Mouse (Mus musculus) midbrain, embryonic 13.5 days (tissue): ENCODE measurements around the gene Lrrc51. TPM values are rescaled to one million over a fixed set of nuclear protein-coding genes. Genes with fewer than 3 reads are reported as not detected.
A peak's percentile ranks its signal among the peaks of the same experiment; 100 is the strongest.

Source experiments
- ATAC-seq: fragments of 200-750 bp; cut with Nextera tagmentation; 2 replicates; pipeline ENCODE4 v1.8.0; 2017; ENCODE audit warnings: mild to moderate bottlenecking, moderate TSS enrichment, moderate library complexity
- H3K27ac ChIP-seq: fragments of 300-500 bp; sonication (generic); 2 replicates; pipeline ENCODE4 v1.5.1; 2015; ENCODE audit warnings: inconsistent platforms, mild to moderate bottlenecking, moderate library complexity
- H3K27me3 ChIP-seq: fragments of 300-500 bp; sonication (generic); 2 replicates; pipeline ENCODE4 v1.6.1; 2015; ENCODE audit warnings: mild to moderate bottlenecking, inconsistent platforms
- H3K36me3 ChIP-seq: fragments of 300-500 bp; sonication (generic); 2 replicates; pipeline ENCODE4 v1.6.1; 2015; ENCODE audit warnings: mild to moderate bottlenecking, inconsistent platforms
- H3K4me1 ChIP-seq: fragments of 300-500 bp; sonication (generic); replicated peaks from 2 replicates; pipeline ENCODE4 v1.6.1; 2015; ENCODE audit warnings: inconsistent platforms
- H3K4me2 ChIP-seq: fragments of 300-500 bp; sonication (generic); replicated peaks from 2 replicates; pipeline ENCODE4 v1.6.1; 2015; ENCODE audit warnings: moderate library complexity, mild to moderate bottlenecking, inconsistent platforms
- H3K4me3 ChIP-seq: fragments of 300-500 bp; sonication (generic); replicated peaks from 2 replicates; pipeline ENCODE4 v1.5.1; 2015; ENCODE audit warnings: mild to moderate bottlenecking, inconsistent platforms
- H3K9ac ChIP-seq: fragments of 300-500 bp; sonication (generic); replicated peaks from 2 replicates; pipeline ENCODE4 v1.6.1; 2015; ENCODE audit warnings: mild to moderate bottlenecking, inconsistent platforms
- H3K9me3 ChIP-seq: fragments of 300-500 bp; sonication (generic); 2 replicates; pipeline ENCODE4 v1.6.1; 2016; ENCODE audit warnings: mild to moderate bottlenecking, inconsistent platforms
- WGBS: fragments of 180-500 bp; shearing (Covaris S2); methylation state at CpG from one replicate; pipeline ENCODE4 v1.1.7; 2015; 5-methylcytosine and 5-hydroxymethylcytosine counted together
- microRNA-seq: library from miRNA; unstranded; fragments of <30 nt; microRNA quantifications from one replicate; pipeline ENCODE4, GENCODE M21; 2016
- polyA plus RNA-seq: library from polyadenylated mRNA; unstranded; fragments of >200 nt; fragmentation: Nextera tagmentation; extraction: Ambion mirVana; gene quantifications from 2 replicates; pipeline ENCODE4 v1.2.1, GENCODE M21; 2015

The Lrrc51 gene
- polyA plus RNA-seq, 1 experiment from 2014 or later: 9.6 TPM

DNA sequence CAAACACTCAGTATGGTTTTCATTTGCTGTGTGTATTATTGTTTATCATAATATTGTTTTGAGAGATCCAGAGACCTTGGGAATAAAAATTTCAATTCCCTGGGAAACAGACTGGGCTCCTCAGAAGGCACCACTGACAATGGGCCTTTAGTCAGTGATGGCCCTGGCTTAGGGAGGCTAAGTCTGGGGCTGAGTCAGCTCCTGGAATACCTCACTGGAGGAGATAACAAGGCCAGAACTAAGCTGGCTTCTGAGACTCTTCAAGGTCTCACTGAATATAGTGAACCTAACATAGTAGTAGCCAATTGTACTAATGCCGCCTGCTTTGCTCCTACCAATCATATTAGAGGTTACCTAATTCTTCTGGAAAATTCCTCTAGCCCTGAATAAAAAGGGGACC is 57.7 kb downstream of the Lrrc51 start:
- no peak overlapping the region for H3K4me2 ChIP-seq
- H3K36me3 ChIP-seq: no peaks in the 10 kb centered on the region
- H3K27ac ChIP-seq: no peak overlapping the region
- WGBS: 95% methylated on average over 1 of the region's 1 CpGs
- H3K27me3 ChIP-seq: no peaks in the 10 kb centered on the region
- H3K9me3 ChIP-seq: no peaks in the 10 kb centered on the region
- no peak overlapping the region for H3K4me3 ChIP-seq
- no peak for ATAC-seq
- no peaks in the 10 kb centered on the region for H3K4me1 ChIP-seq
- no peak overlapping the region for H3K9ac ChIP-seq

DNA sequence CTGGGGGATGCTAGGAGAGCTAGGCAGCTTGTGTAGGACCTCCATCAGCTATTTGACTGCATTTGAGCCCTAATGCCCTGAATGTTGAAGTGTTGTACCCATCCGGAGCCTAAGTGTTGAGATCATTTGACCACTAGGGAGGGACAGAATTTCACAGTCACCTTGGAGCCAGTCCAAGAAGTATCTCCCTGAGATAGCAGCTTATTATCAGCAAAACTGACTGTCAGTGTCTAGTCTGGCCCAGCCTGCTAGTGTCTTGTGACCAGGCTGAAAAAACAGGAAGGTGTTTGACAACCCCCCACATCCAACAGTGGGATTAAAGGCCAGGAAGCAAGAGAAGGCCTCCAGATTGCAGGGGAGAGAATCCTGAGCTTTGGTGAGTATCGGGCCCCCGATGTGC is 62.4 kb downstream of the Lrrc51 start:
- ATAC-seq: no peak
- Histone ChIP-seq H3K4me1 (0 out of 2 replicates have a peak, but pooled peaks cover 4% of the 10 kb centered on the region), H3K36me3 (no peaks in the 10 kb centered on the region), H3K27ac (no peak overlapping the region), H3K4me2 (no peak overlapping the region), H3K27me3 (no peaks in the 10 kb centered on the region), H3K9ac (no peak overlapping the region), H3K9me3 (no peaks in the 10 kb centered on the region), H3K4me3 (no peak overlapping the region)
- 95% methylated on average over 3 of the region's 3 CpGs for WGBS

DNA sequence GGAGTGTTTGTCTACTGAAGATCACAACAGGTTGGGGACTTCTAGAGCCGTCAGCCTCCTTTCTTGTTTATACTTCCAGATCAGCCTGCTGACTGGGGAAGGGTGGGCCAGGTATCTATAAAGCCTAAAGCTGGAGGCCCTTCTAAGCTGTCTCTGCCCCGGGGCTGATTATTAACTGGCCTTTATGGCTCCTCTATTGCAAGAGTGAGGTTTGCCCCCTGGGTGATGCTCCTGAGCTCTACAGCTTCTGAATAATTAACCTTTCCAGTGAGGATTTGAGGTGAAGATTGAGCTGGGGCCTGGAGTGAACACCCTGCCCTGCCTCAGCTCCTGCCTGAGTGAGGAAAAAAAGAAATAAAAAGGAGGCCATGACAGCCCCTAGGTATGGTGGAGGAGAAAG is 63.1 kb downstream of the Lrrc51 start, which contains the start of gene Folr1:
Folr1 (minus strand) TSS at position 160 of the 400 bp plus-strand sequence.
- Histone ChIP-seq H3K9ac (no peak within 1 kb of the TSS), H3K27ac (no peak within 1 kb of the TSS), H3K4me1 (0 out of 2 replicates have a peak, but pooled peaks cover 4% of the 10 kb centered on the region), H3K4me2 (no peak within 1 kb of the TSS), H3K27me3 (no peaks in the 10 kb centered on the region), H3K36me3 (no peaks in the 10 kb centered on the region), H3K9me3 (no peaks in the 10 kb centered on the region), H3K4me3 (no peak within 1 kb of the TSS)
- ATAC-seq: no peak
- WGBS: 80% methylated on average over 2 of the region's 2 CpGs

- ATAC-seq: peak; percentile 80
- 0 out of 2 replicates have a peak, but pooled peaks cover 4% of the 10 kb centered on the region for H3K4me1 ChIP-seq
- H3K27ac ChIP-seq: no peak overlapping the region; the same call in 1 of the 2 replicates
- no peak overlapping the region for H3K9ac ChIP-seq
- H3K27me3 ChIP-seq: no peaks in the 10 kb centered on the region
- H3K9me3 ChIP-seq: no peaks in the 10 kb centered on the region
- H3K4me3 ChIP-seq: no peak overlapping the region
- WGBS: 28% methylated on average over 7 of the region's 7 CpGs
- H3K4me2 ChIP-seq: no peak overlapping the region
- H3K36me3 ChIP-seq: no peaks in the 10 kb centered on the region
Observed at GRCm38 (mm10) chr7:101869163-101869500, 64.6 kb downstream of the Lrrc51 start.

DNA sequence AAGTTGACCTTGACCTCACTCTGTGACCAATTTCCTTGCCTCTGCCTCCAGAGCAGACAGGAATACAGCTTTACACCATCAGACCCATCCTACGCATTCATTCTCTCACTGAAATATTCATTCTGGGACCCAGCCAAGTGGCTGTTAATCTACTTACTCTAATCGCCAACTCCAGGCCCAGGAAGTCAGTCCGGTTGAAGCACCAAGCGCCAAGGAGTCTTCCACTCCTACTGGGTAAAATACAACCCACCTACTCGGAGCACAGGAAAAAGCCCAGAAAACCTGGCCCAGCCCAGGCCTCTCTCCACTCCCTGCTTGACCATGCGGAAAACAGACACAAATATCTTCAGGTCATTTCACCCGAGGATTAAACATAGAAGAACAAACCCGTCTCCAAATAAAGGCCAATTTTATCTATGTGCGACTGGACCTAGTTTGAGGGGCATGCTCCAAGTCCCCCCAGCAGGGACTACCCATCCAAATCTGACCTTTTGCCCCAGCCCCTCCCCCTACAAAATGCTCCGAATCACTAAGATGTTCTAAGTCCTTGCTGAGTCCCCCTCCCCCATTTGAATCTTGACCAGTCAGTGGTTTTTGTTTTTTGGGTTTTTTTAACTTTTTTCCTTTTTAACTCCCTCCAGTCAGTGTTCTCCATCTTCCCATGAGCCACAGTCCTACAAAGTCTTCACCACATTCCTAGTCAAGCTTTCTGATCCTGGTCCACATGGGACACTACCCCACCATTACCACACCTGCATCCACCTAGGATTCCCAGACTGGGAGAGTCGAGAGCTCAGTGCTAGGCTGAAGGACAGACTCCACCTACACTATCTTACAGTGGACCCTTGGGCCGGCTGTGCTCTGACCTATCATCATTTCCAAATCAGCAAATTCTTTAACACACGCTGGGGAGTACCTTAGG is 65.2 kb downstream of the Lrrc51 start:
- Histone ChIP-seq H3K4me1 (0 out of 2 replicates have a peak, but pooled peaks cover 4% of the 10 kb centered on the region), H3K4me2 (no peak overlapping the region), H3K27me3 (no peaks in the 10 kb centered on the region), H3K27ac (no peak overlapping the region; the same call in none of the 2 replicates), H3K9ac (no peak overlapping the region), H3K4me3 (no peak overlapping the region), H3K9me3 (no peaks in the 10 kb centered on the region), H3K36me3 (no peaks in the 10 kb centered on the region)
- WGBS: 37% methylated on average over 13 of the region's 13 CpGs
- ATAC-seq: peak; percentile 67

GRCm38 (mm10) chr7:101867482-101867881 is 66.2 kb downstream of the Lrrc51 start:
- 96% methylated on average over 4 of the region's 4 CpGs for WGBS
- Histone ChIP-seq H3K9me3 (no peaks in the 10 kb centered on the region), H3K27me3 (no peaks in the 10 kb centered on the region), H3K4me1 (0 out of 2 replicates have a peak, but pooled peaks cover 4% of the 10 kb centered on the region), H3K4me2 (no peak overlapping the region), H3K9ac (no peak overlapping the region), H3K36me3 (no peaks in the 10 kb centered on the region), H3K4me3 (no peak overlapping the region), H3K27ac (no peak overlapping the region)
- ATAC-seq: no peak

GRCm38 (mm10) chr7:101866491-101867265 is 67.0 kb downstream of the Lrrc51 start:
- 79% methylated on average over 11 of the region's 11 CpGs for WGBS
- Histone ChIP-seq H3K9ac (no peak overlapping the region), H3K27me3 (no peaks in the 10 kb centered on the region), H3K4me3 (no peak overlapping the region), H3K4me1 (0 out of 2 replicates have a peak, but pooled peaks cover 4% of the 10 kb centered on the region), H3K9me3 (no peaks in the 10 kb centered on the region), H3K4me2 (no peak overlapping the region), H3K36me3 (no peaks in the 10 kb centered on the region), H3K27ac (no peak overlapping the region)
- no peak for ATAC-seq

DNA sequence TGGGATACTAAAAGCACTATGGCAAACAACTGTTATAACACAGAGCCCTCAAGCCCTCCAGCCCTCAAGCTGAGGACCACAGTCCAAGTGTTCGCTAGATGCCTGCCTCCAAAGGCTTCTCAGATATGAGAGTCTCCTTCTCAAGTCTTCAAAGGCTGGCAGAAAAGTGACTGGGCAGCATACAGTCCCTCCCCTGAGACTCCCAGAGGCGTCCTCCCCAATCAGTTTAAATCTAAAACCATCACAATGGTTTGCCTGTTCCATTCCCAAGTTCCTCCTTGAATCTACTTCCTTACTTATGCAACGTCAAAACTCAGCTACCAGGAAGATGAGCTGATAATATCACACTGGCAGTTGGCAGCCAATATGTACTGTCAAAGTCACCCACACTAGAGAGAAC is 70.3 kb downstream of the Lrrc51 start, which contains the start of gene Anapc15:
Anapc15 (plus strand) TSS at position 301 of the 400 bp plus-strand sequence.
- H3K9ac ChIP-seq: no peak within 1 kb of the TSS
- H3K4me3 ChIP-seq: no peak within 1 kb of the TSS
- no peak within 1 kb of the TSS for H3K27ac ChIP-seq
- no peaks in the 10 kb centered on the region for H3K36me3 ChIP-seq
- 88% methylated on average over 3 of the region's 3 CpGs for WGBS
- H3K27me3 ChIP-seq: no peaks in the 10 kb centered on the region
- H3K4me1 ChIP-seq: no peaks in the 10 kb centered on the region
- ATAC-seq: no peak
- H3K9me3 ChIP-seq: no peaks in the 10 kb centered on the region
- H3K4me2 ChIP-seq: no peak within 1 kb of the TSS

Small RNAs within 50 kb of the gene (microRNA-seq; reads per million reads assigned to microRNA genes)
- not detected for gene Gm22655

Other genes starting within 250 kb of the Lrrc51 start
- 0.24 and 0.26 TPM in 2 replicates for gene Phox2a, start 115.6 kb downstream of the Lrrc51 start, polyA plus RNA-seq
- 20.3 and 26.3 TPM in 2 replicates for gene Inppl1, start 95.7 kb downstream of the Lrrc51 start, polyA plus RNA-seq
- 2.2 and 3.8 TPM in 2 replicates for gene Folr2, start 76.7 kb downstream of the Lrrc51 start, polyA plus RNA-seq
- gene Anapc15, start 70.2 kb downstream of the Lrrc51 start, polyA plus RNA-seq: 79.0 and 92.2 TPM in 2 replicates
- 11.1 and 13.2 TPM in 2 replicates for gene Folr1, start 63.1 kb downstream of the Lrrc51 start, polyA plus RNA-seq
- 146 and 158 TPM in 2 replicates for gene Lamtor1, start 28.0 kb downstream of the Lrrc51 start, polyA plus RNA-seq
- 0.35 and 0.77 TPM in 2 replicates for gene Tomt, start 27.5 kb downstream of the Lrrc51 start, polyA plus RNA-seq
- 63.0 and 70.7 TPM in 2 replicates for gene Numa1, start 216 bp upstream of the Lrrc51 start, polyA plus RNA-seq
- 4.1 and 5.6 TPM in 2 replicates for gene Il18bp, start 84.8 kb upstream of the Lrrc51 start, polyA plus RNA-seq
- gene Rnf121, start 131.6 kb upstream of the Lrrc51 start, polyA plus RNA-seq: 30.1 and 30.9 TPM in 2 replicates
- gene Xndc1, start 131.6 kb upstream of the Lrrc51 start, polyA plus RNA-seq: 32.2 and 34.9 TPM in 2 replicates
- gene Xntrpc, start 131.8 kb upstream of the Lrrc51 start, polyA plus RNA-seq: 1.3 and 1.5 TPM in 2 replicates
- gene Trpc2, start 149.2 kb upstream of the Lrrc51 start, polyA plus RNA-seq: 0.28 TPM in 1 of 2 replicates, not detected in the other
- gene Art1, start 167.8 kb upstream of the Lrrc51 start, polyA plus RNA-seq: 0.31 and 0.37 TPM in 2 replicates
- 0.50 and 0.92 TPM in 2 replicates for gene Art5, start 175.6 kb upstream of the Lrrc51 start, polyA plus RNA-seq
- gene Chrna10, start 182.9 kb upstream of the Lrrc51 start, polyA plus RNA-seq: not detected in 2 replicates